Mouse (Mus musculus) layer of hippocampus, postnatal 10 days (tissue): ENCODE data around the gene Sorl1. TPM values are rescaled to one million over a fixed set of nuclear protein-coding genes. Genes with fewer than 3 reads are reported as not detected.

ENCODE experiments used
- DNase-seq, 2 experiments: peaks; one replicate each; pipeline ENCODE4 v3.0.0; 2021; ENCODE audit warnings: low spot score in 2 of 2
- total RNA-seq, 2 experiments: library from RNA; stranded (reverse); gene quantifications; 2 replicates each; pipeline ENCODE4 v1.2.3; 2021

Gene Sorl1
- total RNA-seq, 2 experiments from 2014 or later = 79.0 to 86.0 TPM

DNA sequence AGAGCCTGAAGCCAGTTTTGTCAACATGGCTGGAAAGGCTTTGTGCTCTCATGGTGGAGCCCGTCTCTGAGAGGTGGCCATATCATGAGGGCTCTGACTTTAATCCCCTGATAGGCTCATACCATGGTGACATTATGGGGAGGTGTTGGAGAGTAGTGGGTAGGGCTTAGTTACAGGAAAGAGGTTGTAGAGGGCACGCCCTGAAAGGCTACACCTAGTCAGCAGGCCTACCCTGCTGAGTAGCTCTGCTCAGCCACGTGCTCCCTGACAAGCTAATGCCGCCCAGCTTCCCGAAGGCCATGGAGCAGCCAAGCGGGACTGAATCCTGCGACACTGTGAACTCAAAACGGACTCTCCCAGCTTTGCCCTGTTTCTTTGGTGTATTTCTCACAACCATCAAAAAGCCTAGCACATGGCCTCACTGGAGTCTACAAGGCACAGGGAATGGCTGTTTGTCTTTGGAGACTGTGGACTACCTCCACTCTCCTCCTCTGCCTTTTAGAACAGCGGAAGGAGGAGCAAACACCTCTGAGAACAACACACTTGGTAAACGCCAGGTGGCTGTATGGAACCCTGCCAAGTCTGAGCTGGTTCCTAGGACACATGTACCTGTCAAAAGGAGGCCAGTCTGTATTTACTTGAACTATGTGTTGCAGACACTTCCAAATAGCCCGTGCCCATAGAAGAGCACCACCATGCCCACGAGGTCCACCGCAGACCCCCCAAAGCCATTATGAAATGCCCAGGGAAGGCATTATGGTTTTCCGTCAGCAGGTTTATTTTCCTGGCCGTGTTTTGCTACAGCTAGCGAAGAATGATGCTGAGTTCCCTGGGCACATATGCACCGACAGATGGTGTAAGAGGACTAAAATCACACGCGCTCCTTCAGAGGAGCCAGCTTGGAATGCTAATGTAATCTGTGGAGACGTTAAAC, 69.5 kb downstream of the Sorl1 start:
- DNase-seq = peak in 1 of 2 experiments; percentile 49

DNA sequence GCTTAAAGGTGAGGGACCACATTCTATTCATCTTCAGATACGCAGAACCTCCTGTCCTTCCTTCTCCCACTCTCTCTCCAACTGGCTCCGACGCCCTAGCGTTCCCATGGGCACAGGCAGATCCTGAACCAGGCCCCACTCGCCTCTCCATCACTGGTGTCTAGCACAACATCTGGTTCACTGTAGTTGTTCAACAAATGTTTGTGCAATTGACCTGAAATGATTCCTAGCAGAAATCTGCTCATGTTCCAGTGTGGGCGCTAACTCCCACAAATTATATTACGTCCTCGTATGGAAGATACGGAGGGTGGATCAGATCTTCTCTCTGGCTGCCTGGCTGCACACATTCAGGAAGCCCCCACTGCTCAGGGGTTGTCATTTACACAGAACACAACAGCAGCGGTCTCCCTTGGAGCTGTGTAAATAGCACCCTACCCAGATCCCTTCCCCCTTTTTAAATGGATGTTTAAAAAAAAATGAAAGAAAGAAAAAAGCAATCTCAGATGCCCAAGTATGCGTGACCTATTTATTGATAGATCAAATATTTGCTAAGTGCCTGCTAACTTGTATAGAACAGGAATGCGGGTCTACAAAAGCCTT, 70.4 kb downstream of the Sorl1 start:
- peak in 1 of 2 experiments; percentile 48 for DNase-seq

DNA sequence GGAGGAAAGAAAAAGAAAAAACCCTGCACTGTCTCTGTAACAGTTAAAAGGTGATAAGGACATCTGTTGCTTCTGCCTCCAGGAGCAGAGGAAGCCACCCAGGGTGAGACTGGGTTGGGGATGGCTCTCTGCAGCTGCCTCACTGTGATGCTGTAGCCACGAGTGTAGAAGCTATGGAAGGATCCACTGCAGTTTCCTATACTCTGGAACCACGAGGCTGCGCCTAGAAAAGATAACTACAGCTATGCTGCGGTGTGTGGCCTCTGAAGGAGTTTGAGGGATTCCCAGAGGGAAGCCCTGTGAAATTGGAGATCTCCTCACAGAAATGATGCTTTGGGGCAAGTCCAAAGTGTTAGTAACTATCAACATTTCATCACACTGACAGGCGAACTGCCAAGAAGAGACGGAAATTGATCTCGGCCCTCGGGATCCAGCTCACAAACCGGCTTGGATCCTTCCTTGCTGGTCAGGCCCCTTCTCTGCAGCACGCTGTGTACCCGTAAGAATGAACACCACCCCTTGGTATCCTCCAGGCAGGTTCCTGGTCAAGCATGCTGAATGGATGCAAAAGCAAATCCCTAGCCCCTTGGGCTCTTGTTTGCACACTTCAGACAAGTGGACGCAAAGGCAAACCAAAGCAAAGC, 71.3 kb downstream of the Sorl1 start:
- no peak for DNase-seq

DNA sequence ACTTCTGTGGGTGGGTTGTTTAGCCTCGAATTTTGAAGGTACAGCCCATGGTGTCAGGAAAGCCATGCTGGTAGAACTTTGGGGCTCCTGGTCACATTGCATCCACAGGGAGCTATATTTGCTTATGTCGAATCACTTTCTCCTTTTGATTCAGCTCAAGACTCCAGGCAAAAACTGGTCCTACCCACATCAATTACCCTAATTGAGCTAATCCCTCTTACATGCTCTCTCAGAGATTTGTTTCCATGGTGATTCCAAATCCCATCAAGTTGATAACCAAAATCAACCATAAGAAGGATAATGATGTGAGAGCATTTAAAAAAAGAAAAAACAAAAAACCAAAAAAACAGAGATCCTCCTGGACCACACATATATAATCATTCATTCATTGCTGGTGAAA, 75.6 kb downstream of the Sorl1 start:
- DNase-seq = no peak

DNA sequence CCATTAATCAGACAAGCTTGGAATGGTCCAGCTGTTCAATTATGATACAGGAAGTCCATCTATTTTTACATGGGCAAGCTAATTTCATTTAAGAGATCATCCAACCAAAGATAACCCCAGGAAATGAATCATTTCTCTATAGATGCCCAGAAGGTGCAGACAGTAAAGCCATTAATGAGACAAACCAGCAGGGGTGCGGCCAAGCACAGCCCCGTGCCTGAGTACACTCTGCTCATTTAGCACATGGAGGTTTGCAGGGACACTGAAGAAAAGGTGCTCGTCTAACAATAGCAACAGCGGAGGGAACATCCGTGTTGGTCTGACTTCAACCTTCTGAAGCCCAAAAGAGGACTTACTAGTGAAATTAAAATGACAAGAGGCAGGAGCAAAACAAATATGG, 76.3 kb downstream of the Sorl1 start:
- no peak for DNase-seq

GRCm38 (mm10) chr9:42046248-42046647, 77.8 kb downstream of the Sorl1 start:
- no peak for DNase-seq

DNA sequence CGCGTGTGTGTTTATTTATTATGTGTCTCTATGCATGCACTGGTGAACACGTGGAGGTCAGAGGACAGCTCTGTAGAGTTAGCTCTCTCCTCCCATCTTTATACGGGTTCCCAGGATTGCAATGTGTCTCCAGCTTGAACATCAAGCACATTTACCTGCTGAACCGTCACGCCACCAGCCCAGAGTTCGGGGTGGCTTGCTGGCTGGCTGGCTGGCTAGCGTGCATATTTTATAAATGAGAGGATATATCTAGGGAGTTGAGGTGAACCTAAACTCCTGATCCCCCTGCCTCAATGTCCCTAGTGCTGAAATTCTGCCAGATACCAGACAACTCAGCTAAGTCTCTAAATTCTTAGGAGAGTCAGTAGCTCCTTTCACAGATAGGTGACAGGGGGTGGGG, 79.4 kb downstream of the Sorl1 start:
- DNase-seq = no peak

DNA sequence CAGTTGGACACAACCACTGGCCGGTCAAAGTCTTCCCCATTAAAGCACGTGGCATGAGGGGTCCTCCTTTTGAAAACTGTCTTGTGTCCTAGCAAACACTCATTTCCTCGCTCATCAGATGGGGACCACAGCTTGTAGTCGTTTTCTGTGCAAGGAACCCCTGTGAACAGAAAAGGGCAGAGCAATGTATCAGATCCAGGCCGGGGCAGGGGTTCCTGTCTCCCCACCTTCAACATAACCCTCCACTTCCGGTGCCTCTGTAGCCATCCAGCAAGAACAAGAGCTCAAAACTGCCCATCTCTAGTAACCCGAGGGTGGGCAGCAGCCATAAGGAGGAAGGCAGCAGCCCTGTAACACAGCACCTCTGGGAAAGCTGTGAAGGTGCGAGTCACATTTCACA, 80.2 kb downstream of the Sorl1 start:
- DNase-seq = no peak

DNA sequence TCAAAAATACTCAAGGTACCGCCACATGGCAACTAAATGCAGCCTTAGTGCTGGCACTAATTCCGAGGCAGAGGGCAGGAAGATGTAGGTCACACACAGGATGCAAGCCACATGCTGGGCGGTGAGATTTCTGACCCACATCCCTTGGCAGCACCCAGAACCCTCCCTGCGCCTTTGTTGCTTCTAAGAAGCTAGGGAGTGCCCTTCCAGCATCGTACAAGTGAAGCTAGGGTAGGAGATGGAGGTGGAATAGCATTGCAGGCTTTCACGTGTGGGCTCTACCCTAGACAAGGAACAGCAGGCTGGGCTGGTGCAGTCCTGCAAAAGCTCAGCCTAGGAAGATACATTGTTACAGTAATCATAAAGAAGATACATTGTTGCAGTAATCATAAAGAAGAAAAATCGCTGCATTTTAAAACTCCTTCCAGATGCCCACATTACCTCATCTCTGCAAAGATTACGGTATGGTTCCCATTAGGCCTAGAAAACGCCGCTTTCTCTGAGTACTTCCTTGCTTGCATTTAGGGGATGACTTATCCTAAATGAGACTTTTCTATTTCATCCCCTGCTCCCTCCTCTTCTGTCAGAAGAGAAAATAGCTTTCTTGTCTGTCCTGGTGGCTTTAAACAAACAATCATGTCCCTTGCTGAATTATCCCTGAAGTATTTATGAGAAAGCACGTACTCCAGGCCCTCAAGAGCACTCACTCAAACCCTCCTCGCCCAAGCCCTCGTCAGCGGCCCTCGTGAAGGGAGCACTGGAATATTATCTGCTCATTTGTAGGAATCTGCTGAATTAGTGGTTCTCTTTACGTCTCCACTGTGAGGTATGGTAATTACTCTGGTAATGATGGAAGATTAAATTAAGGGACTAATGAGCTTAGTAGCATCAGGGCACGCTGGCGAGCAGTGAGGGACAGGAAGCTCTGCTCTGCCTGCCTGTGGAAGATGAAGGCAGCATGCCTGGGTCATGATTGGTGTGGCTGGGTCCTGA, 84.8 kb downstream of the Sorl1 start:
- DNase-seq = no peak

DNA sequence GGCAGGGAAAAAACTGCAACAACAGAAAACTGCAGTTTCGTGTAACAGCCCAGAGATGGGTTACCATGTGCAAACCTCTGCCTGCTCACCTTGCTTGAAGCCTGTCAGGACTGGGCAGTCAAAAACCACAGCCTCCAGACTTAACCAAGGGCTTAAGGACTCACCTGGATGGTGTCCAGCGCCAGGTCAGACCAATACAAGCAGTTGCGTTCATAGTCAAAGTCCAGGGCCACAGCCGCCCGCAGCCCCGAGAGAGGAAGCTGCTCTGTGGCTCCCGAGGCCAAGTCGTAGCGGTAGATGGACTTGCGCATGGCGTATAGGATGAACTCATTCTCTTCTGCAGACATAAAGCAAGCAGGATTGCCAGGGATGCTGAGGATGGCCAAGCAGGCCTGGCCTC, 87.2 kb downstream of the Sorl1 start:
- DNase-seq = no peak

GRCm38 (mm10) chr9:42035995-42036394, 88.1 kb downstream of the Sorl1 start:
- DNase-seq = no peak

DNA sequence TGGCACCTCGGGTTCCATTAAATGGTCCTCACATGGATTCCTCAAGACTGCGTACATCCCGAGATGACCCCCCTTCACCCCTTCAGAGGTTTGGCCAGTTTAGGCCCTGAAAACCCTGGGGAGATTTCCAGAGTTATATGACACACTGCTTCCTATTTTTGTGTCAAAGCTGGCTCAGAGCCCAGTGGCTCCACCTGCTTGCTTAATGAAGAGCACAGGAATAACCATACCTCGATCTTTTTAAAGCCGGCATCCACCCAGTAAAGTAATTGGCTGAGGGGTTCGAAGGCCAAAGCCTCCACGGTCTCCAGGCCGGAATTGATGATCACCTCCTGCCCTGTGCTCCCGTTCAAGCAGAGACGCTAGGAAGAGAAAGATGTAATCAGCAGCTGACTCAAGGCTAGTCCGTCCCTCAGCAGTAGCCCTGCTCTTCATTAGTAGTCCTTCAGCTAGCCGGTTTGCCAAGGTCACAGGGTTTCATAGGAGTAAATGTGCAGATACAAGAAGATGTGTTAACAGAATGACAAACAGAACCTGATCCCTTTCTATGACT, 88.8 kb downstream of the Sorl1 start:
- DNase-seq = no peak

GRCm38 (mm10) chr9:42034116-42034520, 90.0 kb downstream of the Sorl1 start:
- DNase-seq = no peak

DNA sequence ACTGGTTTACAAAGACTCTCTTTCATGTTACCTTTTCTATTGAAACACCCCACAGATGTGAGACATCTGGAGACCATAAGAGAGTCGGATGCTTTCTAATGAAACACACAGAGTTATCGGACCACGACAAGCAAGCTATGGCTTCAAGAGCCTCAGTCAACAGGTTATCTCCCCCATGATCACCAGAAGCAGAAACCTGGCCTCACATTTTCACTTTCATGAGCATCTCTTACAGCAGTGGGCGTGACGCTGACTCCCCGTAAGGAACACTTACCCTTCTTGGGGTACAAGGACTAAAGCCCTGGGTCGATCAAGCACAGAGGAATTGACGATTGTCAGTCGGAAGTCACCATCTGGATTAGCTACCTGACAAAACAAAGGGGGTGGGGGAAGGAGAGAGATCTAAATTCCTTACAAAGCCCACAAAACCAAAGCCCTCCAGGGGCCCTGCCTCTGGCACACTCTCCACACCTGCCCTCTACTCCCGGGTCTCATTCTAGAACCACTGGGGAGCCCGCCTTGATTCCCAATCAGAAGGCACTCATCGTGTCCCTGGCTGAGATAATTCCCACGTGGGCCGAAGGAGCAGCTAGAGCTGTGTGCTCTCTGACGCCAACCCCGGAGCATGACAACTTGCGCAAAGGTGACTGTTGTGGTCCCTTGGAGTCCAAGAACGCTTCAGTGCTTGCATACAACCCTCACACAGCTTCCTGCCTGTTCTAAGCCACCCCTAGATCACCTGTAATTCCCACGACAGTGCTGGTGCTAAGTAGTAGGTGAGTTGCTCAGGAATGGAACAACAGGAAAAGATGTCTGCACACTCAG, 90.6 kb downstream of the Sorl1 start:
- DNase-seq = no peak

DNA sequence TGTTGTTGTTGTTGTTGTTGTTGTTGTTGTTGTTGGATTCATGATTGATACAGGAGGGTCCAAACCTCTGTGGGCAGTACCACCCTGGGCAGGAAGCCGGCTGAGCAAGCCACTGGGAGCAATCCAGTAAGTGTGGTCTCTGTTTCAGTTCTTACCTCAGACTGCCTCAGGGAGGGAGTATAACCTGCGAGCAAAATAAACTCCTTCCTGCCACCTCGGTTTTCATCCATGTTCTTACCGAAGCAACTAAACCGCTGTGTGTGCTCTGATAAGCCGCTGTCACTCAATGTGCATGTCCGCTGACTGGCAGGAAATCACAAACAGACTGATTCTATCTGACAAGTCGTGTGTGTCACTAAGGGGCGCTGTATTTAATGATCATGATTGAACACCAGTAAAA, 91.7 kb downstream of the Sorl1 start:
- no peak for DNase-seq

- no peak for DNase-seq
Measured at GRCm38 (mm10) chr9:42028807-42029206, 95.3 kb downstream of the Sorl1 start.

- DNase-seq = no peak
Measured at GRCm38 (mm10) chr9:42024257-42024656, 99.8 kb downstream of the Sorl1 start.

DNA sequence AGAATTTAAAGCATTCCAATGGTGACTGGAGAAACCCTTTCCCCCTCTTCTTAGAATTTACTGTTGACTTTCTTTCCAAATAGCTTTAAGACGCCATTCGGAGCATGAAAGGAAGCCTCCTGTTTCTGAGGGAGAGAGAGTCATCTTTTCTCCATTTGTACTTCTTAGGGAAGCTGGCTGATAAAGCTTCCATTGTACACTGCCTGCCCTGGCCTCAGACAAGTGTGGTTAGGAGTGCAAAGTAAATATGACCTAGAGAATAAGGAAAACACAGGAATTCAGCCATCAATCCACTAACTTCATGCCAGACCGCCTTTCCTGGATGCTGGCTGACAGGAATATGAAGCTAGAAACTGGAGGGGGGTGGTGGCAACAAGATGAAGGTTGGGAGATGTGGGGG, 100.7 kb downstream of the Sorl1 start:
- DNase-seq = no peak

GRCm38 (mm10) chr9:42022318-42022717, 101.8 kb downstream of the Sorl1 start:
- no peak for DNase-seq
